Mouse (Mus musculus) G1E (cell line): ENCODE measurements at regions not wholly inside any gene's neighbourhood (a gene's known extent, or its start where the extent isn't known, plus 50 kb on each side); places are given as distances from the start of the nearest gene placed in this dataset.

Source experiments
- ATAC-seq: 2 replicates; pipeline ENCODE4 v1.8.0; 2016; ENCODE audit warnings: mild to moderate bottlenecking; ENCODE audit not compliant: insufficient number of reproducible peaks, poor library complexity, low FRiP score, severe bottlenecking; ENCODE audit errors: extremely low read depth
- DNase-seq: peaks from one replicate; pipeline ENCODE4 v3.0.0; 2012; ENCODE audit warnings: low spot score
- H3K27me3 ChIP-seq: 2 replicates; pipeline ENCODE4 v1.6.1; 2012; ENCODE audit warnings: mild to moderate bottlenecking, low read length, inconsistent platforms; ENCODE audit not compliant: insufficient read depth
- H3K36me3 ChIP-seq: replicated peaks from 2 replicates; pipeline ENCODE3; 2012; ENCODE audit warnings: mild to moderate bottlenecking, inconsistent platforms
- H3K4me1 ChIP-seq: 2 replicates; pipeline ENCODE4 v1.6.1; 2012; ENCODE audit warnings: low read depth, low read length, inconsistent platforms, mixed read lengths; ENCODE audit not compliant: insufficient read depth
- H3K4me3 ChIP-seq: 2 replicates; pipeline ENCODE4 v1.5.1; 2012; ENCODE audit warnings: low read depth, mild to moderate bottlenecking, inconsistent platforms, low read length, moderate library complexity, mixed read lengths
- H3K9me3 ChIP-seq: replicated peaks from 2 replicates; pipeline ENCODE4 v1.6.1; 2012; ENCODE audit warnings: inconsistent platforms
- CTCF ChIP-seq: IDR thresholded peaks from 2 replicates; pipeline ENCODE4 v1.5.1; 2012; ENCODE audit warnings: low read depth, low read length, inconsistent platforms, mixed read lengths
- GATA1 ChIP-seq: IDR thresholded peaks from 2 replicates; pipeline ENCODE4 v1.6.1; 2012; ENCODE audit warnings: borderline replicate concordance, low read length, inconsistent platforms, mixed read lengths
- GATA2 ChIP-seq: IDR thresholded peaks from 2 replicates; pipeline ENCODE4 v1.6.1; 2012; ENCODE audit warnings: low read depth, low read length, inconsistent platforms, borderline replicate concordance
- POLR2AphosphoS5 ChIP-seq: IDR thresholded peaks from 2 replicates; pipeline ENCODE4 v1.6.1; 2012; ENCODE audit warnings: low read depth, low read length, inconsistent platforms; ENCODE audit not compliant: insufficient replicate concordance
- TAL1 ChIP-seq: conservative IDR thresholded peaks from 2 replicates; pipeline ENCODE4 v1.6.1; 2012; ENCODE audit warnings: low read depth, low read length, inconsistent platforms, mixed read lengths

DNA sequence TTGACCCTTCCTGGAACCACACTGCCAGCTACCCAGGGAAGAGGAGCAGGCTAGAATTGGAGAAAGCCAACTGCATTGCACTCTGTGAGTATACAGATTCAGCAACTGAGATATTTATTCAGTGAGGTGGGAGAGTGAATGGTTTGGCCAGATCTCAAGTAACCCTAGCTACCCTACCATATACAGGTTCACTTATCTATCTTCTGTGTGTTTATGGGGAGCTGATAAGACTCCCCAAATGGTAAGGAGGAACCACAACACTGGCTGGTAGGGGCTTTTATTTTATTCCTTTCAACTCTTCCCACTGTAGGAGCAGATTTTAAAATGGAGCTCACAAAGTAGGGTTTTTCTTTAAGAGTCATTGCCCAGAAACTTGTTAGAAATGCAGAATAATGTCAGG lies 62.9 kb downstream of the Arrdc3 start:
- no peak for TF ChIP-seq GATA1
- no peak for TF ChIP-seq GATA2
- H3K36me3 ChIP-seq: no peaks in the 10 kb centered on the region
- DNase-seq: no peak

DNA sequence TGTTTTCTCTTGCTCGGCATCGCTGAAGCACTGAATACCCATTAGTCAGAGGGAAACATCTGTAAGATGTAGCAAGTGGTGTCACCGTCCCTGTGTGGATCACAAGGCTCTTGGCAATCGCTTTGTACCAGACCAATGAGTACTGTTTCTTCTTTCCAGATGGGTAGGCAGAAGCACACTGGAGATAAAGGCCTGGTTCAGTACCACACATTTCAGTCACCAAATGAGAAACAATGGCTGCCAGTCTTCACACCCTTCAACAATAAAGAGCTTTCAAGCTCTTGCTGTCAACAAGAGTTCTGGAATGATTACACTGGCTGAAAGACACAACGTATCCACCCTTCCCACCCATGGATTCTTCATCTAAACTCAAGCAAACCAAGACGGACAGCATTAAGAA lies 64.5 kb downstream of the Arrdc3 start:
- peaks cover 11% of the 10 kb centered on the region for H3K27me3 ChIP-seq
- H3K4me1 ChIP-seq: peaks cover 2% of the 10 kb centered on the region
- H3K4me3 ChIP-seq: no peak overlapping the region
- DNase-seq (no peak), ATAC-seq (no peak)
- no peak for TF ChIP-seq CTCF
- TF ChIP-seq GATA1: no peak
- no peak for TF ChIP-seq TAL1
- TF ChIP-seq GATA2: no peak
- no peak for TF ChIP-seq POLR2AphosphoS5
- no peaks in the 10 kb centered on the region for H3K9me3 ChIP-seq
- no peaks in the 10 kb centered on the region for H3K36me3 ChIP-seq

More for the DNA sequence above, 62.9 kb downstream of the Arrdc3 start:
- Histone ChIP-seq H3K27me3 (peaks cover 9% of the 10 kb centered on the region), H3K9me3 (no peaks in the 10 kb centered on the region), H3K4me1 (no peaks in the 10 kb centered on the region), H3K4me3 (no peak overlapping the region)
- no peak for ATAC-seq

DNA sequence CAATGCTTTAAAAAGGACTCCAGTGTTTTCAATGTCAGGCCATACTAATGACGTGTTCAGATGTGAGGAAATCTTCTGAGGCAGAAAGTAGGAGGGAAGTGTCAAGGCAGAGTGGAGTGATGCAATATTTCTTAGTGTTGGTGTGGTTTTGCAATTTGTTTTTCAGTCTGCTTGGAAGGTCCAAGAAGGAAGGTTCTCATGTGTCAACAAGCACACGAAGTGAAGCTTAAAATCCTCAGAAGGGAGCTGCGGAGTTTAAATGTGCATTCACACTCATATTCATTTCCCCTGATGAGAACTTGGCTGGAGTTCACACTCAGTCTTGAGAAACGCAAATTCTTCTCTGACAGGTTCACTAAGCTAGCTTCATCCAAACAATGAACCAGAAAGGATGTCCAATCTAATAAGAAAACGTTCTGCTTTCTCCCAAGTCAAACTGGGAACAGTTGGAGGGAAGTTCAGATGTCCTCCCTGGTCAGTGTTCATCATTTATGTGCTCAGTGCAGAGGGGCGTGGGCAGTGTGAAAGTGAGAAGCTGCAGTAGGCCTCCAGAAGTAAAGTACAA lies 66.0 kb downstream of the Arrdc3 start:
- H3K36me3 ChIP-seq: no peaks in the 10 kb centered on the region
- peaks cover 11% of the 10 kb centered on the region for H3K27me3 ChIP-seq
- ATAC-seq: no peak
- TF ChIP-seq POLR2AphosphoS5 (no peak), GATA1 (no peak), TAL1 (no peak), GATA2 (no peak), CTCF (no peak)
- no peak overlapping the region for H3K4me3 ChIP-seq
- H3K9me3 ChIP-seq: no peaks in the 10 kb centered on the region
- peaks cover 7% of the 10 kb centered on the region for H3K4me1 ChIP-seq
- no peak for DNase-seq

DNA sequence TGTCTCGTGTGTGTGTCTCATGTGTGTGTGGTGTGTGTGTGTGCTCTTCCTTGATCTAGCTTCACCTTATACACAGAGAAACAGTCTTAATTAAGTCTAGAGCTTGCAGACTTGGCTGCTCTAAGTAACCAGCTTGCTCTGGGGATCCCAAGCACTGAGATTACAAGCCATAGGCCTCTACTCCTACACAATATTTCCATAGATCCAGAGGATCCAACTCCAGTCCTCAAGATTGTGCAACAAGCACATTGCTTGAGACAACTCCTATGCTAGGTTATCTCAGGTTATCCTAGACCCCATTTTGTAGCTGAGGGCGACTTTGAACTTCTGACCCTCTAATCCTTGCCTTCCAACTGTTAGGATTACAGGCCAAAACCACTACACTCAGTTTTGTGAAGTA lies 67.1 kb downstream of the Arrdc3 start:
- DNase-seq (no peak), ATAC-seq (no peak)
- H3K9me3 ChIP-seq: no peaks in the 10 kb centered on the region
- H3K27me3 ChIP-seq: peaks cover 11% of the 10 kb centered on the region
- TF ChIP-seq TAL1: no peak
- peaks cover 7% of the 10 kb centered on the region for H3K4me1 ChIP-seq
- no peaks in the 10 kb centered on the region for H3K36me3 ChIP-seq
- H3K4me3 ChIP-seq: no peak overlapping the region

DNA sequence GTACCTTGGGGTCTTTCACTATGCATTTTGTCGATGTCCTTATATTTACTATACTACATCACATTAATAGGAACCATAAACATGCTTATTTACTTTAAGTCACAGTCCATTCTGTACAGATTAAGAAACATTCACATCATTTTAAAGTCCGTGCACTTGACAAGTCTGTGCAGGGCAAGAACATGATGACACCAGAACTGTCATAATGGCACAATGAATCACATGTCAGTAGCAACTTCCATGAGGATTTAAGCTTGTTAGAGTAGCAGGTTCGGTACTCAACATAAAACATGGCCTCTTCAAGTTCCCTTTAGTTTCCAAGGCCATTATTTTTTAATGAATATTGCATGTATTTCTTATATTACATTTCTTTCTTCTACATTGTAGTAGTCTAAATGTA lies 67.6 kb downstream of the Arrdc3 start:
- H3K9me3 ChIP-seq: no peaks in the 10 kb centered on the region
- peaks cover 11% of the 10 kb centered on the region for H3K27me3 ChIP-seq
- no peaks in the 10 kb centered on the region for H3K36me3 ChIP-seq
- peaks cover 7% of the 10 kb centered on the region for H3K4me1 ChIP-seq
- no peak for ATAC-seq
- TF ChIP-seq GATA1: no peak
- no peak overlapping the region for H3K4me3 ChIP-seq
- no peak for DNase-seq

DNA sequence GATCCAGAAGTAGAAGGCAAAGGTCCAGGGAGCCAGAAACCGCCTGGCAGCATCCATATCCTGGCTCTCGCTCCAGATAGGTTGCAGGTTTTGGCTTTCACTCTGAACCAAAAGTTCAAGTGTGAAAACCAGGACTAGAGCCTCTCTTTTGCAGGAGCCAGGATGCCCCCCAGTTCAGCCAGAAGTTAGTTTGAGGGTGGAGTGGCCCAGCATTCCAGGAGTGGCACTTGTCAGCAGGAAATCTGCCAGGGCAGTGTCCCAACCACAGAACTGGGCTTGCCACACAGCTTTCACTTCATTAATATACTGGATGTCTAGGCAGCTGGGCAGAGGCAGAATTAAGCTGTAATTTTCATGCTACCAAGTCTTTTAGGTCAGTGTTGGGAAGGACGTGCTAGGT lies 68.1 kb downstream of the Arrdc3 start:
- DNase-seq (no peak), ATAC-seq (no peak)
- H3K9me3 ChIP-seq: no peaks in the 10 kb centered on the region
- H3K36me3 ChIP-seq: no peaks in the 10 kb centered on the region
- H3K4me1 ChIP-seq: peaks cover 7% of the 10 kb centered on the region
- peaks cover 11% of the 10 kb centered on the region for H3K27me3 ChIP-seq
- no peak overlapping the region for H3K4me3 ChIP-seq
- TF ChIP-seq POLR2AphosphoS5 (no peak), TAL1 (no peak)

DNA sequence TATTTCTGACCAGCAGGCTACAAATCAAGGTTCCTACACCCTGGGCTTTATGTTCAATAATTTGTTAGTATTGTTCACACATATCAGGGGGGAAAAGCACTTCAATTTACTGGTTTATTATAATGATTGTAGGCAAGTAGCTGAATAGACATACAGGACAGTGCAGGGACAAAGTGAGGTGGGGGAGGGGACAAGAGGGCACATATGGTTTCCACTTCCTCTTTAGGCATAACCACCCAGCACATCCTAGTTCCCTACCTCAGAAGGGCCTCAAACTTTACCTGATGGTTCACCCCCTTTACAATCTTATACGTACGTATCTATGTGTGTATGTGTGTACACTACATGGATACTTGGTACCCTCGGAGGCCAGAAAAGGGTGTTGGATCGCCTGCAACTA lies 69.7 kb downstream of the Arrdc3 start:
- no peaks in the 10 kb centered on the region for H3K9me3 ChIP-seq
- DNase-seq: no peak
- no peak overlapping the region for H3K4me3 ChIP-seq
- peaks cover 7% of the 10 kb centered on the region for H3K4me1 ChIP-seq
- peaks cover 9% of the 10 kb centered on the region for H3K27me3 ChIP-seq
- TF ChIP-seq TAL1: no peak
- no peak for TF ChIP-seq POLR2AphosphoS5
- no peak for TF ChIP-seq GATA1
- no peak for TF ChIP-seq CTCF
- no peak for TF ChIP-seq GATA2
- ATAC-seq: peak; percentile 45
- H3K36me3 ChIP-seq: no peaks in the 10 kb centered on the region
